Mouse (Mus musculus) c-Kit-positive CD71-positive TER-119-positive erythroid progenitor cells, embryonic 14.5 days (primary cell): ENCODE results near the gene Dhx15.
A peak's percentile ranks its signal among the peaks of the same experiment; 100 is the strongest.

Experiments used
- DNase-seq: peaks from one replicate; pipeline ENCODE4 v3.0.0-alpha.2; 2013; ENCODE audit warnings: low spot score

The Dhx15 gene

DNA sequence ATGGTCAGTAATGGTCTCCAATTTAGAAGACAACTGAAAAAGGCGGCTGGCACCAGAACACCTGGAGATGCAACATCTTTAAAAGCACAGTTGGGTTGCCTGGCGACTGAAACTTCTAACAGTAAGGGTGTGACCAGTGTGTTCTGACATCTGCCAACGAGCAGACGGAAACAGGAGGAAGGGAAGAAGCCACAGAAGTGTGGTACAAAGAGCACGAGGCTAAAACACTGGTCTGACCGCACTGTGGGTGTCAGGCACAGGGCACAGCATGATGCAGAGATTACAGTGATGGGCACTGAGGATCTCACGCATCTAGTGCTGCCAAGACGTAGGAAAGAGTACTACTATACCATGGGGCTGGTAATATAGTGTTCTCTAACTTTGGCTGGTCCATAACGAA is 48.4 kb downstream of the Dhx15 start:
- no peak for DNase-seq

DNA sequence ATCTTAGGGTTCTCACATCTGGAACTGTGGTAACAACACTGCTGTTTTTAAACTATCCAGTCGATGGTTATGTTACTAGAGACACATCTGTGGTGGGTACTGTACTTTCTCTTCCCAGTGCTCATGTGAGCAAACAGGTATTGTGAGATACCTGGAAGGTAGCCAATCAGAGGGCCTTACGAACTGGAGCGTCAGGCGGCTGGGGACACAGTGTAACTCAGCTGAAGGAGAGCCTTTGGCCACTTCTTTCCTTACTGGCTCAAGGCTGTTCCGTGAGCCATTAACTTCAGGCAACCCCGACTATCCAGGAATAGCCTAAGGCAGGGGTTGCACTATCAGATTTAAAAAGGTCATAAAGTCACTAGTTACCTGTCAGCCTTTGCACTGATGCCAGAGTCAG is 51.5 kb downstream of the Dhx15 start:
- DNase-seq = no peak

DNA sequence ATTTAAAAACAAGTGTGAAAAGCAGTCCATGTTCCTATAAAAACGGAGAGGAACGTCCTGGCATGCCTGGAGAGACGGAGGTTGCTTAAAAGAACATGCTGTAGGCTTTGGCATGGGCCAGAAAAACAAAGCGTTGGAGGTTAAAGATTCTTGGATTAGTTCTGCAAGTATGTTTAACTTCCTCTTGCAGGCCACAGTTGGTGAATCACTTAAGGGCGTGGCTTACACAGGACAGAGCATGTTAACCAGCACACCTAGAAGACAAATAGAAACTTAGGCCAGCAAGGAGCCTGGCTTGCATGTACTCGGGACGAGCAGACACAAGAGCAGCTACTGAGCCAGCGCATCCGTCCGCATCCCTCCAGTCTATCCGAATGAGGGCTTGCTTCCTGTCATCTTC is 52.2 kb downstream of the Dhx15 start:
- DNase-seq = no peak

DNA sequence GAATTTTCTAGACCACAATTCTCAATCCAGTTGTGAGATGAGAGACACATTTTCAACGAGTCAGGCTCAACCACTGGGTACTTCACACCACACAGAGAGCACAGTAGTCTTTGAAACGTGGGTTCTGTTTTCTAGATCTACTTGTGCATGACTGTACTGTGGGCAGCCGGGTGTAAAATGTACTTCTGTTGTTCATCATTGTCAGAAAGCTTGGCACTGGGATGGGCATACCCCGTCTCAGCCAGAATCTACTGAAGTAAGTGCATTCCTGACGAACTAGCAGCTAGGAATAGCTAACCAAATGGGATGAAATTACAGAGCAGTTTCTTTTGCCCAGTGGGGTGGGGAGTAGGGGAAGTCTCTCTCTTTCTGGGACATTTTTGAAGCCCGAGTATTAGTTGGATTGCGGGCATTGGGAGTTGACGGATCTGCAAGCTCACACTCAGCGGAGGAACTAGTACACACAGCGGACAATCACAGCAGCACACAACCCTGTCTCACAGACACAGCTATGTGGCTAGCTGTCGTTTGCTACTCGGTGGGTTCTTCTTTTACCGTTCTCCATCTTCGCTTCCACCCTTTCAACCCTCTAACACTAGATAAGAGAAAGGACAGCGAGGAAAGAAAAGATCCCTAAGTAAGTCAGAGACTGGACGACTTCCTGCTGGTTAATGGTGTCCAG is 54.7 kb downstream of the Dhx15 start:
- no peak for DNase-seq

DNA sequence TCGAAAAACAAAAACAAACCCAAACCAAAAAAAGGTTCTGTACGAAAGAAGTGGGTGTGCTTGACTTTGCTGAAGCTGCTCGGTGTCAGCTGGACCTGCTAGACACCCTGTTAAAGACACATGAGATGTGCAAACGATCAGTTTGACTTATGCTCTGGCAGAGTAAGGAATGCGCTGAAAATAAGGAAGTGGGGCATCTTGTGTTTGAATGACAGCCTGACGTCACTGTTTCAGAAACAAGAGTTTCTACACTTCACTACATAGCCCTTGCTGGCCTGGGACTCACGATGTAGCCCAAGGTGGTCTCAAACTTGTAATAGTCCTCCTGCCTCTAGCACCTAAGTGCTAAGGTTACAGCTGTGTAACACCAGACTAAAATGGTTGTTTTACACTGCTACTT is 57.5 kb downstream of the Dhx15 start:
- no peak for DNase-seq

DNA sequence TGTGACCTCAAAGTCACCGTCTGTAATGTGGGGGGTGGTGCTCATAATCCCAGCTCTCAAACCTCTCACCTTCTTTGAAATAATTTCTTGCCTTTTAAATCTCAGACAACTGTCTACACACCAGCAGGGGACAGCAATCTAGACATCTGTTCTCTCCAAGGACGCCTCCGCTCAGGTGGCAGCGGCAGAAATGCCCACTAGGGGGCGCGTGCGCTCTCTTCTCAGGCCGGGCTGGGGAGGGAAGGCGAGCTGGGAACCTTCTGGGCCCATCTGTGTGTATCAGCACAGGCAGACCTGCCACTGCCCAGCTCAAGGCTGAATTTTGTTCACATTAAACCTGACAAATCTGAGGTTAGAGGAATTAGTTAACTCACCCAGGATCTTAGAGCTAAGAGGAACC is 58.2 kb downstream of the Dhx15 start:
- DNase-seq = peak; percentile 49

DNA sequence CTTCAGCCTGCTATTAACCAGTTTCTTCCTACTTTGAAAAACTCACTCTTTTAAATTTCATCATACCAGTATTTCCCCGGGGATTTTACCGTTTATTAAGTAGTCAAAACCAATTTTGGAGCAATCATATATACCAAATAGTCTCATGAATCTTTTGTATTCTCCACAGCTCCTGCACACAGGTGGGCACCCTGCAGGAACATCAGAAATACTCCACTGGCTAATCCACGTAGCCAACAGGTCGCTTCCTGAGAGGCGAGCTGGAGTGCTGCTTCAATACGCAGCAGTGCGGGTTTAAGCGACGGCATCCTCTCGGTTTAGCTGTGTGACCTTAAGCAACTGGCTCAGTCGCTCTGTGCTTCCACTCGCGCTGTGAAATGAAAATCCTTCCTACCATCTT is 58.9 kb downstream of the Dhx15 start:
- DNase-seq = no peak

DNA sequence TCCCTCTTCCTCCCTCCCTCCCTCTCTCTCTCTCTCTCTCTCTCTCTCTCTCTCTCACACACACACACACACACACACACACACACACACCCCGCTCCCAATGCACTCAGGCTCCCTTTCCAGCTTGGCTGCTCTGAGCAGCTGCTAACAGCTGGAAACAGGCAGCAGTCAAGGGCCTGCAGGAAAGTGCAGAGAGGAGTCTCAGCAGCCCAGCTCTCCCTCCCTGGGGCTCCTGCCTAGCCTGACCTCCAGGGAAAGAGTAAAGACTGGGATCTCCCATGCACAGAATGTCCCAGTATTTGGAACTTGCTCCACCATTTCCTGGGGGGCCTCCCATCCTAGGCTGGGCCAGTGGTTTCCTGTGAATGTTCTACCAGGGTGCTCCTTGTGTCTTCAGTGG is 59.8 kb downstream of the Dhx15 start:
- DNase-seq = no peak

DNA sequence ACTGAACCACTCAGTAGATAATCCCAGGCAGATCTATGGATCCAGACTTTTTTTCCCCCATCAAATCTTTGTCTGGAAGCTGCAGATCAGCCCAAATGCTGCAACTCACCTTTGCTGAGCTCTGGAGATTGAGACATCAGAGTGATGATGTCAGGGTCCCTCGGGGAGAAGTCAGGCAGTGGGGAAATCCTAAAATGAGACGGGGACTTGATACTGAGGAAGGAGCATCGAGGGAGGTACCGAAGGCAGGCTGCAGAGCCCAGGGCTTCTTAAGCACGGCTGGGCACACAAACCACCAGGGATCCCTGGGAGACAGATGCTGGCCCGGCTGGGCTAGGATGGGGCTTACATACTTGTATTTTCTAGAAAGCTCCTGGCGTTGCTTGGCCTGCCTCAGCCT is 64.1 kb downstream of the Dhx15 start:
- DNase-seq = no peak

DNA sequence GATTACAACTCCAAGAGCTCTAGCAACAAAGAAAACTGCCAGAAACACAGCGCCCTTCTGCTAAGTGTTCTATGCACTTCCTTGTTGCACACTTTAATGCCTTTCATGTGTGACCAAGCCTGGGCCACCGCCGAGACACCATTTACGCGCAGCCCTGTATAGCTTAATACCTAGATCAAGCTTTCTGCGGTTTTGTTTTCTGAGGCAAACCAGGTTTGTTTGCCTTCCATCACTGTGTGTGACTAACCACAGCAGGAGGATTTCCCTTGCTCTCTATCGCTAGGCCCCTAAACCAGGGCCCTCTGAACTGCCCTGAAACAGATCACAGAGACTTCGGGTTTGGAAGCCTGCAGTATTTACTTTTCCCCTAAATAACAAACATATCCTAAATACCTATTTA is 64.5 kb downstream of the Dhx15 start:
- no peak for DNase-seq

DNA sequence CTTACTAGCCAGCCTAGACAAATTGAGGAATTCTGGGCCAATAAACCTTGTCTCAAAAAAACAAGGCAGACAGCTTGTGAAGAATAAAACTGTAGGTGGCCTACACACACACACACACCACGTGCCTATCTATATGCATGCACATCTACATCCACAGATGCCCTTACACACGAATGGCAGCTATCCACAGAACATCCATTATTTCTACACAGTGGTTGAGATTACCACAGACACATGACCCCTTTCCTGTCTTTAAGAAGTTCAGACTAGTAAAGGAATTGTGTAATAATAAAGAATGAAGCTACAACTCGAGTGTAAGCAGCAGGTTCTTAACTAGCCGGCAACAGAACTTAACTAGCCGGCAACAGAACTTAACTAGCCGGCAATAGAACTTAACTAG is 68.2 kb downstream of the Dhx15 start:
- DNase-seq = no peak

DNA sequence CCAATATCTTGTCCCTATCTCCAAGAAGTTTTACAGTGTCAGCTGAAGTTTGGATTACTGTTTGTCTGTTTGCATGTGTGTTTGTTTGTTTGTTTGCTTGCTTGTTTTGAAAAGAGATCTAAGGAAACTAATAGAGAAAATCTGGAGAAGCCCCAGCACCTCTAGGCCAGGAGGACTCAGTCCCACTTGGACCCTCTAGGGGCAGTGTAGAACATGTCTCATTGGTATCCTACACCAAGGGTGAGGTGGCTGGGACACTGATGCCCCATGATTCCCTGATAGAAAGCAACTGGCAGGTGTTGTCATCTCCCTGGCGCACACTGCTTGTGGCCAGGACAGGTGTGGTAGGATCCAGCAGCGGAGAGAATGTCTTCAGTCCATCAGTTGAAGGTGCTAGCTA is 70.5 kb downstream of the Dhx15 start:
- DNase-seq = no peak

DNA sequence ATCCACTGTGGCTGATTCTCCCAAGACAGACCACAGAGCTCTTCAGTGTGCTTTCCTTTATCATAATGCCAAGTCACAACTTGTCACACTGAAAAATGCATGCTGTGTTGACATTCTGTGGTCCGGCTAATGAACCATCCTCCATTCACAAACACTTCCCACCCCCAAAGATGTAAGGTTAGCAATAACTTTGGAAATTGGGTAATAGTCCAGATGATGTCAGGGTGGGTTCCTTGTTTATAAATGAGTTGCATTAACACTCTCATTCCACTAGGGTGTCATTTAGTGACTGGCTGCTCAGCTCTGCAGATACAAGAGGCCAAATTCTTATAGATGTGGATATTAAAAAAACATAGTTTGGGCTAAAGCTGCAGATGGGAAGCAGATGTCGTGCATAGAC is 71.1 kb downstream of the Dhx15 start:
- DNase-seq = no peak

DNA sequence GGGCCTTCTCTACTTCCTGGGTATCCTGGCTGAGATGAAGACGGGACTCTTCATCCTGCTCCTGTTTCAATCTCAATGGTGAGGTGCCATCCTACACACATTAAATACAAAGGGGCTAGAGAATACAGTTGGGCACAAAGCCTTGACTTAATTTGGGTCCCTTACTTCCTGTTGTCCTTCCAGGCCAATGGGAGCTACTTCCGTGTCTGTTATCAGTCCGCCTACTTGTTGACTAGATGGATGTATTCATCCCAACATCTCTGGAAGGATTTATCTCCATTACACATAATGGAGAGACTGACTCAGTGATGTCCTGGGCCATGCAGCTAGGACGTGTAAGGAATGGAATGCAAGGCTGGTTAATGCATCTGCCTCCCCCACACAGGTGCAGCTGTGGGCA is 72.5 kb downstream of the Dhx15 start:
- DNase-seq = no peak

DNA sequence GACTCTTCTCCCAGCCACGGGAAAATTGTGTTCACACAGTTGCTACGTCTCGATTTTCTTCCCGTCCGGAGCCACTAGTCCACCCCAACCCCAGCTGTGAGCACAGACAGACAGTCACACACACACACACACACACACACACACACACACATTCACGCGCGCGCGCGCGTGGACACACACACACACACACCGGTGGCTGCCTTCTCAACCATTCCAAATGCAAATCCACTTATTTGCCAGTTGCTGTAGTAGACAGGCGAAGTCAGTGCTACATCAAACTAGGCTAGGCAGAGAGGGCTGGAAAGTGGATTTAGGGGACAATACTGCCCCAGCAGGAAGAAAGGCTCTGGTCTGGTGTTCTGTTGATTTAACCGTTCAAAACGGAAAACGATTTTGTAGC is 73.9 kb downstream of the Dhx15 start:
- no peak for DNase-seq

DNA sequence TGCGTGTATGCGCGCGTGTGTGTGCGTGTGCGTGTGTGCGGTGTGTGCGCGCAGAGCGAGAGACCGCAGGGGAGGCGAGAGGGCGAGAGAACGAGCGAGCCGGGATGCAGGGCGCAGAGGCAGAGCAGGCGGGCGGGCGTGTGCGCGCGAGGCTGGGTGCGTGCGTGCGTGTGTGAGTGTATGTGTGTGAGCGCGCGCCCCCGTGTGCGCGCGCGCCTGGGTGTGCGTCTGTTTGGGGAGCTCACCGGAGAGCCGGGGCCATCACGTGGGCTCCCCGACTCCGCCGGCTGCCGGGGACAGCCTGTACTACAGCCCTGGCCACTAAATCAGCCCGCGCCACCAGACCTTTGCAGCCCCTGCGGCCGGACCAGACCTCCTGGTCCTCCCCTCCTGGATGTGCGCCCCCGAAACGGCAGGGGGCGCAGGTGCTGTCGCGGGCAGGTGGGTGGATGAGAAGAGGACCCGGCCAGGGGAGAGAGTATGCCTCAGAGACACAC is 74.4 kb downstream of the Dhx15 start:
- DNase-seq = no peak

DNA sequence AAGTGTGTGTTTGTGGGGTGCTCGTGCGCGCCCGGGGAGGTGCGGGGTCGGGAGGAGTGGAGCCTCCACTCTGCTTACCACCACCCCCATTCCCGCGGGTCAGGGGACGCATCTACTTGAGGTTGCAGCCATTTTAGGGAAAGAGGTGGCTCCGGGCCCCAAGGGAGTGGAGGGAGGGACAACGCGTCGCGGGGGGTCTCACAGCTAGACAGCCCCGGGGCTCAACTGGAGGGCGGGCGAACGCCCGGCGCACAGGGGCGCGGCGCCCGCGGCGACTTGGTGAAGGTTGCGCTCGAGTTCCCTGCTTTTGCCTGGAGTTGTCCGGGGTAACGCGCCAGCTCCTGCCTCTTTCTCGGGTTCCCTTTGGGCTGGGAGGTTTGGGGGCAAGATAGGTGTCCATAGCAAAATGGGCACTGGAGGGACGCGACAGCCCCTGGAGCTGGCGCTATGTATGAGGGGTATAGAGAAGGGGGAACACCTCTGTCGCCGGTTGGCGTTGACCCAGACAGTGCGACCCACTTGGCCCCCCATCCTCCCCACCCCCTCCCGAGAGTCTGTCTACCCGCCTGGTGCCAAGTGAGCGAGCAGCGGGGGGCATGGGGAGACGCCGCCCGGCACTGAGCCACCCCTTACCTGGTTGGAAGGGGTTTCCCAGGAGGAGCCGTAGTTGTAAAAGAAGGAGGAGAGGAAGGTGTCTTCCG is 75.4 kb downstream of the Dhx15 start:
- DNase-seq = no peak

DNA sequence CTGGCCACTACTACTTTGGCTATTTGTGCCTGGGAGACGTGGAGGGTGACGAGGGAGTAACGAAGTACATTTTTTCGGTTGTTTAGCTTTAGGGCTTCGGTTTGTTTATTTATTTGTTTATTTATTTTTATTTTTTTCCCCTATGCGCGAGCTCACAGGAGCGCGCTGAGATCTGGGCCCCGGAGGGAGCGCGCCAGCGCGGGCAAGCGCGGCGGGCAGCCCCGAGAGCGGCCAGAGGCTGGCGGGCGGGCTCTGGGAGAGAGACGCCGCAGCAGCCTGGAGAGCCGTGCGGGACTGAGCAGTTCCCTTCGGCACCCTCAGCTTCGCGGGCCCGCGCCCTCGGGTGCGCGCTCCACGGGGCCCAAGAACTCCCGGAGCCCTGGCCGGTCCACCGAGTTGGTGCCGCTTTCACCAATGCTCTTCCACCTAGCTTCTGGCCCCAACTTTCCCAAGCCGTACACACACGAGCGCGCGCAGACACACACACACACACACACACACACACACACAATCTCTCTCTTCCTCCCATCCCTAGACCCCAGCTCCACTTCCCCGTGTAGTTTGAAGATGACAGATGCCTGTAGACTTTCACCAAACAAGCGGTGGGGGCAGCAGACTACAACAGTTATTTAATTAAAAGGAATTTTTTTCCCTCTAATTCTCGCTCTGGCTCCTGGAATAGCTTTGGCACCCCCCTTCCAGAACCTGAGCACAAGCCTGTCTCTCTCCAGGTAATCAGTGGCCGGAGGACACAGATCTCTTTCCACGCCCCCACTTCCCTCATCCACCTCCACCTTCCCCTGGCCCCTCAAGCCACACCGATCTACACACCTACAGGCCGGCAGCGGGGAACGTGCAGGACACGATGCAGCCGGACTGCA is 76.2 kb downstream of the Dhx15 start:
- DNase-seq = no peak

DNA sequence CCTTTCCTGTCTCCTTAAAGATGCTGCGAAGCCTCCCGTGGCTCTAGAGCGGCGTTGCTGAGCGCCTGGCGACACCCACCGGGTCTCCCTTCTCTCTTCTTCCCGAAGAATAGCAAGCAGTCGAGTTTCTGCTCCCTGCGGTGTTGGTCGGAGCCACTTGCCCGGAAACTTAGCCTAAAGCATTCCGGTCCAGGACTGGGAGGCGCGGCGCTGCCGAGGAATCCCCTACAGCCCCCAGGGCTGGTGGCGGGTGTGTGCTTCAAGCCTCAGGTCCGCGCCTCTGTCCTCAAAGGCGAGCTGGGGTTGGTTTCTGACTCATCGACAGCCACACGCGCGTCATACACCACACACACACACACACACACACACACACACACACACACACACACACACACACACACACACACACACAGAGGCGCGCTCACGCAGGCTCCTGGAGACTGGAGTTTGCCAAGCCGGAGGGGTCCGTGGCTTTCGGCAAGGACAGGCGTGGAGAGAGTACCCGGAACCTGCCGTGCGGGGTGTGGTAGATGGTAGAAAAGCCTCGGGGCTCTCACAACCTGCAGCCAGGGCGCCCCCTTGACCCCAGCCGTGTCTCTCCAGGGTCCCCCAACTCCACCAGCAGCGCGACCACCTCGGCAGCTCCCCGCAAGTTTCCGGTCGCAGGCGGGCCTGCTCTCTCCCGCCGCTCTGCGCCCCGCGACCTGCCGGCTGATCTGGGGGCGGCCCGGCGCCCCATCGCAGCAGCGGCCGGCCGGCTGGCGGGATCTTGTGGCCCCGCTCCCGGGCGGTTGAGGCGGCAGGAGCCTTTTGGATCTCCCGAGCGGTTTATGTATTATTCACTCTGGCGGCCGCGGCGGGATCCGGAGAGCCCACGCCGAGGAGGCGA is 77.1 kb downstream of the Dhx15 start:
- no peak for DNase-seq

DNA sequence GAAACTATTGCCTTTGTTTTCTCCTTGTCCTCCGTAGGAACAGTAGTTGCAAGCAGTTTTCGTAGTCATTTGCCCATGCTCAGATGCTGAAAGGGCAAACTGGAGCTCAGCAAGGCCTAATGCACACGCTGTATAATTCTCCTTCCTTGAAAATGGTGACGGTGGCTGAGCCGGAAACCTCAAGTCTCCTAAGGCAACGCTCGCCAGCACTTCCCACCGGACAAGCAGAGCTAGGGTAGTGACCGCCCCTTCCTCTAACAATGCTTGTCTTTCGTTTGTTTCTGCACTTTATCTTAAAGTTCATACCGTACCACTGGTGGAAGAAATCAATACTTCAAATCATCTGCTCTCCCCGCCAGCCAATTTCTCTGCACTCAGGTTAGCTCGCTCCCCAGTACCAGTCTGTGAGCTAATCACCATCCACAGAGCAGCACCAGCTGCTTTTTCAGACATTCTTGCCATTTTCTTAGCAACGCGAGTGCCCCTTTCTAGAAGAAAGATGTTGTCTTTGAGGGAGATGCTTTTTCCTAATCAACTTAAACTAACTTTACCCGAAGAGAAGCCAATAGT is 78.0 kb downstream of the Dhx15 start:
- DNase-seq = no peak

DNA sequence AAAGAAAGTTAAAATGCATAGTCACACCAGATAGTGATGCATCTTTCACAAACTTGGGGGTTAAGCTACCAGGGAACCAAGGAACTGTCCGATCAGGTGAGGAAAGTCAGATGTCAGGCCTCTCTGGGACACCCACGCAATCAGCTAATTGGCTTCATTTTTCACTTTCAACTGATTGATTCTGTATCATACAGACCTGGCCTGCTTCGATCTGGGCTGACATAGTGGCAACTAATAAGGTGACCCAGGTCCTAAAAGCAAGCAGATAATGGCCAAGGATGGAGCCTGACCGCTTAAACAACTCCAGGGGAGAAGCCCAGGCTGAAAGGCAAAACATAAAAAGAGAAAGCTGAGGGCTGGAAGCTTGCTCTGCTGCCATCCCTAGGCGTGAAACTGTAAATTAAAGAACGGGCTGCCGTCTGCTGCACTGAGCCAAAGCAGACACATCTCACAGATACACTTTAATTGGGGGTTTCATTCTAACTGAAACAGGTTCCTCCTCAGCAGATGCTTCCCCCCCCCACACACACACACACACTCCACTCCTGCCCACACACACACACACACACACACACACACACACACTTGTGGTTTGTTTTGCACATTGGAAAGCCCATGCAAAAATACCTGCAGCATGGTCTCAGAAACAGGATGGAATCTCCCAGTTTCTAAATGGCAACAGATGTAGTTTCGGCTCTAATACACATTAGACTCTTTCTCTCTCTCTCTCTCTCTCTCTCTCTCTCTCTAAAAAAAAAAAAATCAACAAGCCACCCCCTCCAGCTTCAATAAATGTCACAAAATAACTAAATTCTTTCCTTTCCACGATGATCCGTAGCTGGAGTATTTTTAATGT is 79.3 kb downstream of the Dhx15 start:
- DNase-seq = no peak
